Mouse (Mus musculus) midbrain, postnatal 0 days (tissue): ENCODE measurements around the gene Rae1. TPM values are rescaled to one million over a fixed set of nuclear protein-coding genes. Genes with fewer than 3 reads are reported as not detected.

Source experiments
- ATAC-seq: fragments of 200-750 bp; cut with Nextera tagmentation; 2 replicates; pipeline ENCODE4 v1.8.0; 2017; ENCODE audit warnings: moderate number of reproducible peaks, mild to moderate bottlenecking, moderate TSS enrichment, moderate library complexity; ENCODE audit not compliant: low FRiP score
- DNase-seq: peaks from one replicate; pipeline ENCODE4 v3.0.0-alpha.2; 2015; ENCODE audit warnings: low spot score
- H3K27ac ChIP-seq: fragments of 300-500 bp; sonication (generic); 2 replicates; pipeline ENCODE4 v1.5.1; 2014; ENCODE audit warnings: low read depth, mild to moderate bottlenecking, low read length, mixed read lengths
- H3K27me3 ChIP-seq: fragments of 300-500 bp; sonication (generic); 2 replicates; pipeline ENCODE4 v1.6.1; 2014; ENCODE audit warnings: low read length, control low read depth, mixed read lengths; ENCODE audit not compliant: insufficient read depth
- H3K36me3 ChIP-seq: fragments of 300-500 bp; sonication (generic); 2 replicates; pipeline ENCODE4 v1.6.1; 2014; ENCODE audit warnings: low read length, control low read depth, mixed read lengths; ENCODE audit not compliant: insufficient read depth
- H3K4me1 ChIP-seq: fragments of 300-500 bp; sonication (generic); 2 replicates; pipeline ENCODE4 v1.6.1; 2014; ENCODE audit warnings: mild to moderate bottlenecking, control low read depth, antibody characterized with exemption, low read length, mixed read lengths; ENCODE audit not compliant: insufficient read depth
- H3K4me2 ChIP-seq: fragments of 300-500 bp; sonication (generic); 2 replicates; pipeline ENCODE4 v1.6.1; 2014; ENCODE audit warnings: low read depth, mild to moderate bottlenecking, low read length, mixed read lengths; ENCODE audit not compliant: poor library complexity, severe bottlenecking
- H3K4me3 ChIP-seq: fragments of 300-500 bp; sonication (generic); 2 replicates; pipeline ENCODE4 v1.5.1; 2014; ENCODE audit warnings: low read depth, mild to moderate bottlenecking, low read length, moderate library complexity
- H3K9ac ChIP-seq: fragments of 300-500 bp; sonication (generic); replicated peaks from 2 replicates; pipeline ENCODE4 v1.6.1; 2014; ENCODE audit warnings: mild to moderate bottlenecking, low read length, moderate library complexity, mixed read lengths; ENCODE audit not compliant: poor library complexity, severe bottlenecking
- H3K9me3 ChIP-seq: fragments of 300-500 bp; sonication (generic); 2 replicates; pipeline ENCODE4 v1.6.1; 2016; ENCODE audit warnings: low read length, control low read depth
- CTCF ChIP-seq: IDR thresholded peaks from 2 replicates; pipeline ENCODE4 v1.5.1; 2016; ENCODE audit warnings: antibody characterized with exemption, mild to moderate bottlenecking
- WGBS: fragments of 180-500 bp; shearing (Covaris S2); extraction: QIAGEN DNeasy Blood & Tissue Kit; methylation state at CpG from one replicate; pipeline ENCODE4 v1.1.7; 2014; 5-methylcytosine and 5-hydroxymethylcytosine counted together
- polyA plus RNA-seq: library from polyadenylated mRNA; unstranded; fragments of >200 nt; fragmentation: Nextera tagmentation; extraction: Ambion mirVana; gene quantifications from 2 replicates; pipeline ENCODE4 v1.2.1, GENCODE M21; 2015
- total RNA-seq: library from RNA; depleted of rRNA; stranded (reverse); fragments of >200 nt; gene quantifications from 2 replicates; pipeline ENCODE4 v1.2.3, GENCODE M21; 2014

Gene Rae1
- total and polyA plus RNA-seq, 2 experiments from 2014 or later, result 98.3 to 127 TPM

- Histone ChIP-seq H3K27me3 (no peaks in the 10 kb centered on the region), H3K4me1 (no peaks in the 10 kb centered on the region), H3K9ac (no peak overlapping the region), H3K4me3 (no peak overlapping the region), H3K36me3 (no peaks in the 10 kb centered on the region), H3K27ac (no peak overlapping the region), H3K4me2 (no peak overlapping the region), H3K9me3 (no peaks in the 10 kb centered on the region)
- DNase-seq (no peak), ATAC-seq (peak; percentile 20; the same call in 1 of the 2 replicates)
- no peak for TF ChIP-seq CTCF
- 52% methylated on average over 11 of the region's 11 CpGs for WGBS
These were observed 42.7 kb downstream of the Rae1 start for GRCm38 (mm10) chr2:173042504-173043162.

- DNase-seq (no peak), ATAC-seq (no peak)
- Histone ChIP-seq H3K27ac (no peak overlapping the region), H3K4me3 (no peak overlapping the region), H3K4me1 (no peaks in the 10 kb centered on the region), H3K9ac (no peak overlapping the region), H3K27me3 (no peaks in the 10 kb centered on the region), H3K9me3 (no peaks in the 10 kb centered on the region), H3K36me3 (no peaks in the 10 kb centered on the region), H3K4me2 (no peak overlapping the region)
- TF ChIP-seq CTCF, result no peak
- WGBS, result 83% methylated on average over 18 of the region's 18 CpGs
These were observed 44.5 kb downstream of the Rae1 start for GRCm38 (mm10) chr2:173044198-173044970.

DNA sequence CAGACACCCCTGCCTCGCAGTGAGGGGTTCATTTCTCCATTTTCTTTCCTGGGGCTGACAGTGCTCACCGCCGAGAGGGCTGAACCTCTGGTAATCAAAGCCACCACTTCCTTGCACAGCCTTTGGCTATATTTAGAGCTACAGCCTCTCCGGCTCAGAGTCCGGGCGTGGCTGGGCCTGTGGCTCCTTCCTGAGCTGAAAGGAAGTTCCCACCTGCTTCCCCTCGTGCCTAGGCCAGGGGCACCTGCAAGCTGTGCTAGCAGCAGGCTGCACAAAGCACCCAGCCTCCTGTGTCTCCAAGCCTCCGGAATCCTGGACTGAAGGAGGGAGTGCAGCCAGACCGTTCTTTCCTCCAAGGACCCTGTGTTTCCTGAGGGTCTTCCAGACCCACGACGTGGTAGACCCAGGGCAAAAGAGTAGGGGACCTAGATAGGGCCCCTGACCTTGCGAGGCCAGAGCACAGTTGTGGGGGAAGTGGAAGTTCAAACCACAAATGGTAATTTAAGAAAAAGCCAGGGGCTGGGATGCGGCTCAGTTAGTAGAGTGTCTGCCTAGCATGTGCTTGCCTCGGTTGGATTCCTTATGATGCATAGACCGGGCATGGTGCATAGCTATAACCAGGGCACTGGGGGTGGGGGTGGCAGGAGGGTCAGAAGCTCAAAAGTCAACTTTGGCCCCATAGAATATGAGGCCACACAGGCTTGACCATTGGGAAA lies 46.8 kb downstream of the Rae1 start:
- H3K36me3 ChIP-seq, result no peaks in the 10 kb centered on the region
- H3K4me1 ChIP-seq, result no peaks in the 10 kb centered on the region
- ATAC-seq, result no peak
- no peaks in the 10 kb centered on the region for H3K9me3 ChIP-seq
- no peaks in the 10 kb centered on the region for H3K27me3 ChIP-seq
- no peak for TF ChIP-seq CTCF
- no peak overlapping the region for H3K4me3 ChIP-seq
- no peak overlapping the region for H3K4me2 ChIP-seq
- H3K9ac ChIP-seq, result no peak overlapping the region
- DNase-seq, result no peak
- no peak overlapping the region for H3K27ac ChIP-seq
- 76% methylated on average over 15 of the region's 15 CpGs for WGBS

GRCm38 (mm10) chr2:173047471-173047870 lies 47.6 kb downstream of the Rae1 start:
- H3K9me3 ChIP-seq, result no peaks in the 10 kb centered on the region
- no peaks in the 10 kb centered on the region for H3K36me3 ChIP-seq
- ATAC-seq, result no peak
- 44% methylated on average over 5 of the region's 5 CpGs for WGBS
- no peak for DNase-seq
- no peaks in the 10 kb centered on the region for H3K27me3 ChIP-seq
- no peak overlapping the region for H3K27ac ChIP-seq
- H3K9ac ChIP-seq, result no peak overlapping the region
- no peak for TF ChIP-seq CTCF
- H3K4me3 ChIP-seq, result no peak overlapping the region
- no peak overlapping the region for H3K4me2 ChIP-seq
- no peaks in the 10 kb centered on the region for H3K4me1 ChIP-seq

DNA sequence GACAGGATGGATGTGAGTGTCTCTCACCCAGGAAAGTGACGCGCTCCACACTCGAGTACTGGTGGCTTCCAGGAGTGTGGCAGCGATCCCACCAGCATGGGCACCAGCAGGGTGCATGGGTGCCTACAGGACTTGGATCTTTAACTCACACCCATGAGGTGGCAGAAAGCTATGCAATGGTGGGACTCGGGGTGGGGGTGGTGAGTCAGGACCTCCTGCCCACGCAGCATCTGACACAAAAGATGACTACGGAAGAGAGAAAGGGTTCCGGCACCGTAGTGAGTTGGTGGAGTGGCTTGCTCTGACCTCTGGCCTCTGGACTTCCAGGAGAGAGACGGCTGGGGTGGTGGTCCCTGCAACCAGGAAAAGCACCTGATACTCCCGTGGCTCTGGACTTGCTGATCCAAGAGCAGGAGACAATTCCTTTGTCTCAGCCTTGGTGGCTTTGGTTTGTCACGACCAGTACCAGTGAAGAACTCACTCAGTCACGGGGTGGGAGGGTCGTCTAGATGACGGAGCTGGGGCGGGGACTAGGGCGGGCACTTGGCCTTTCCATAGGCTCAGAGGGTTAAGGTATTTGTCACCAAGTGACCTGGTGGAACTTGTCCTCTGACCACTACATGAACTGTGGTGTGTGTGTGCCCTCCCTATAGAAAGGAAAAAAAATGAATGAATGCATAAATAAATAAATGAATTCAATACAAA lies 48.3 kb downstream of the Rae1 start:
- Histone ChIP-seq H3K4me3 (no peak overlapping the region), H3K4me2 (no peak overlapping the region), H3K36me3 (no peaks in the 10 kb centered on the region), H3K9ac (no peak overlapping the region), H3K9me3 (no peaks in the 10 kb centered on the region), H3K27me3 (no peaks in the 10 kb centered on the region), H3K27ac (no peak overlapping the region), H3K4me1 (no peaks in the 10 kb centered on the region)
- 55% methylated on average over 17 of the region's 17 CpGs for WGBS
- ATAC-seq, result no peak
- TF ChIP-seq CTCF, result no peak
- DNase-seq, result no peak
